Comparison of ENCODE assay signal across 9 mouse cellular contexts in genomic region chr16:20547423-20547822, GRCm38 (mm10). TPM values are rescaled to one million over a fixed set of nuclear protein-coding genes. Genes with fewer than 3 reads are reported as not detected.
A peak's percentile ranks its signal among the peaks of the same experiment; 100 is the strongest.
DNase-seq lines count a peak whose midpoint lies in the region; ATAC-seq and TF ChIP-seq lines count a peak whose summit lies in the region.
"Had no signal": no experiment of that assay in that cellular context is flagged by ENCODE, and none has a peak within 500 bp of the region (broad histone marks: within the 10 kb centered on the region; RNA-seq: fewer than 3 reads in every experiment).

No protein-coding gene starts in this region.

- peaks cover 1% of the 10 kb centered on the region; the same call in 1 of the 2 replicates for H3K79me2 ChIP-seq in heart, adult 2 months (replicated peaks; ENCODE audit: control insufficient read depth, insufficient read depth, low read length)

- ATAC-seq in heart, embryonic 16.5 days (replicated peaks; ENCODE audit: extremely low read depth, insufficient read depth, low FRiP score), result no peak
- peak; percentile 26 for ATAC-seq in intestine, embryonic 16.5 days
- no peak for ATAC-seq in midbrain, embryonic 16.5 days

- H3K9ac ChIP-seq in heart, embryonic 16.5 days (ENCODE audit: low read length), result peak overlapping the region; percentile 79
- no peak overlapping the region for H3K9ac ChIP-seq in heart, adult 2 months (ENCODE audit: low read depth, low read length)
- H3K9ac ChIP-seq in intestine, embryonic 16.5 days (ENCODE audit: low read depth, low read length), result no peak overlapping the region
- 0 out of 2 replicates have a peak overlapping the region, but pooled peaks have one; percentile 77 for H3K9ac ChIP-seq in midbrain, embryonic 16.5 days (ENCODE audit: low read depth, low read length)

- H3K4me3 ChIP-seq in heart, embryonic 16.5 days (ENCODE audit: low read length), result peak overlapping the region; percentile 84; the same call in 1 of the 2 replicates
- no peak overlapping the region; the same call in 1 of the 2 replicates for H3K4me3 ChIP-seq in heart, adult 2 months
- H3K4me3 ChIP-seq in intestine, embryonic 16.5 days (ENCODE audit: low read length), result peak overlapping the region; percentile 79
- H3K4me3 ChIP-seq in midbrain, embryonic 16.5 days (ENCODE audit: low read depth, low read length), result peak overlapping the region; percentile 80

- peaks cover 13% of the 10 kb centered on the region for H3K4me1 ChIP-seq in heart, embryonic 16.5 days (ENCODE audit: control insufficient read depth, insufficient read depth, low read length)
- peaks cover 6% of the 10 kb centered on the region for H3K4me1 ChIP-seq in heart, adult 2 months (ENCODE audit: control insufficient read depth, insufficient read depth, low read length)
- H3K4me1 ChIP-seq in intestine, embryonic 16.5 days (ENCODE audit: control insufficient read depth, insufficient read depth, low read length), result peaks cover 8% of the 10 kb centered on the region
- H3K4me1 ChIP-seq in midbrain, embryonic 16.5 days (ENCODE audit: control insufficient read depth, insufficient read depth, low read length), result peaks cover 19% of the 10 kb centered on the region

- H3K9me3 ChIP-seq in heart, embryonic 16.5 days (replicated peaks; ENCODE audit: control insufficient read depth, low read length), result no peaks in the 10 kb centered on the region
- H3K9me3 ChIP-seq in intestine, embryonic 16.5 days (ENCODE audit: control insufficient read depth, low read length), result no peaks in the 10 kb centered on the region
- H3K9me3 ChIP-seq in midbrain, embryonic 16.5 days (replicated peaks; ENCODE audit: control insufficient read depth, low read length, poor library complexity, severe bottlenecking), result no peaks in the 10 kb centered on the region

- intact Hi-C loops in heart, adult 2 months (cut with DNase I), result loop anchor here (5.0 kb wide), 1 partner anchor 170 kb away; the partner anchor contains the start of genes Clcn2 and Polr2h

- peak overlapping the region; percentile 57 for H3K27ac ChIP-seq in heart, embryonic 16.5 days (ENCODE audit: low read length)
- H3K27ac ChIP-seq in heart, adult 2 months, result no peak overlapping the region
- H3K27ac ChIP-seq in intestine, embryonic 16.5 days (ENCODE audit: low read length), result peak overlapping the region; percentile 86
- H3K27ac ChIP-seq in midbrain, embryonic 16.5 days (ENCODE audit: low read length), result no peak overlapping the region

- TF ChIP-seq EP300 in heart, adult 2 months (IDR thresholded peaks at IDR 0.05; ENCODE audit: insufficient read depth, low read depth, low read length), result no peak

- no peak for TF ChIP-seq POLR2A in heart, adult 2 months (IDR thresholded peaks at IDR 0.05; ENCODE audit: insufficient read depth, low read depth, low read length)

- peaks cover 27% of the 10 kb centered on the region for H3K36me3 ChIP-seq in heart, embryonic 16.5 days (ENCODE audit: control insufficient read depth, insufficient read depth)
- peaks cover 3% of the 10 kb centered on the region for H3K36me3 ChIP-seq in heart, adult 2 months (ENCODE audit: control insufficient read depth, insufficient read depth, low read length)
- peaks cover 24% of the 10 kb centered on the region for H3K36me3 ChIP-seq in intestine, embryonic 16.5 days (ENCODE audit: control insufficient read depth, insufficient read depth, low read length)
- H3K36me3 ChIP-seq in midbrain, embryonic 16.5 days (ENCODE audit: control insufficient read depth, insufficient read depth, low read length), result peaks cover 26% of the 10 kb centered on the region

- no peak for DNase-seq in heart, adult 2 months
- DNase-seq in ZHBTc4 (ENCODE audit: low read depth, low spot score), result peak; percentile 61
- no peak for DNase-seq in embryo, embryonic 9.5 days (ENCODE audit: extremely low spot score)
- no peak for DNase-seq in frontal cortex, postnatal 14 days (ENCODE audit: low spot score in 2 of 2)
- DNase-seq in embryo, embryonic 10.5 days (ENCODE audit: low spot score), result no peak
- DNase-seq: gastrocnemius, postnatal 25 days had no signal

- peak overlapping the region; percentile 69 for H3K4me2 ChIP-seq in heart, embryonic 16.5 days (ENCODE audit: low read depth, low read length)
- peak overlapping the region; percentile 70 for H3K4me2 ChIP-seq in intestine, embryonic 16.5 days (ENCODE audit: low read depth, low read length)
- peak overlapping the region; percentile 77 for H3K4me2 ChIP-seq in midbrain, embryonic 16.5 days (ENCODE audit: low read length)

- no peak for TF ChIP-seq CTCF in heart, adult 2 months (IDR thresholded peaks at IDR 0.05)

- 47% methylated on average over 5 of the region's 5 CpGs for WGBS in heart, embryonic 16.5 days
- 53% methylated on average over 5 of the region's 5 CpGs for WGBS in heart, adult 2 months
- WGBS in intestine, embryonic 16.5 days, result 37% methylated on average over 5 of the region's 5 CpGs
- 54% methylated on average over 5 of the region's 5 CpGs for WGBS in midbrain, embryonic 16.5 days

- no peaks in the 10 kb centered on the region for H3K27me3 ChIP-seq in heart, embryonic 16.5 days (ENCODE audit: control insufficient read depth, insufficient read depth, low read length)
- H3K27me3 ChIP-seq in heart, adult 2 months (ENCODE audit: control insufficient read depth, insufficient read depth, low read length), result no peaks in the 10 kb centered on the region
- no peaks in the 10 kb centered on the region for H3K27me3 ChIP-seq in intestine, embryonic 16.5 days (replicated peaks; ENCODE audit: control insufficient read depth, insufficient read depth, low read length)
- H3K27me3 ChIP-seq in midbrain, embryonic 16.5 days (ENCODE audit: control insufficient read depth, insufficient read depth, low read depth, low read length), result no peaks in the 10 kb centered on the region

RNA-seq across cellular contexts. Expression of gene Abcf3, which starts 1.0 kb away (rescaled TPM):
- 49.4 and 54.0 TPM in 2 replicates for polyA plus RNA-seq in heart, embryonic 16.5 days (2015; fragmentation: Nextera tagmentation; extraction: Ambion mirVana)
- total RNA-seq in heart, adult 2 months (2021), result 10 to 100 TPM; 72.9 to 74.4 TPM
- polyA plus RNA-seq in heart, adult 2 months (2012; rRNA removed), result 36.0 and 52.5 TPM in 2 replicates
- polyA plus RNA-seq in intestine, embryonic 16.5 days (2015; fragmentation: Nextera tagmentation; extraction: Ambion mirVana), result 64.8 and 67.7 TPM in 2 replicates
- polyA plus RNA-seq in midbrain, embryonic 16.5 days (2015; fragmentation: Nextera tagmentation; extraction: Ambion mirVana), result 80.9 and 95.7 TPM in 2 replicates

RNA-seq across cellular contexts. Expression of gene Ap2m1, which starts 12.1 kb away (rescaled TPM):
- polyA plus RNA-seq in heart, embryonic 16.5 days (2015; fragmentation: Nextera tagmentation; extraction: Ambion mirVana), result 444 and 463 TPM in 2 replicates
- total RNA-seq in heart, adult 2 months (2021), result 100 to 1,000 TPM; 195 to 211 TPM
- 307 and 322 TPM in 2 replicates for polyA plus RNA-seq in heart, adult 2 months (2012; rRNA removed)
- 679 and 681 TPM in 2 replicates for polyA plus RNA-seq in intestine, embryonic 16.5 days (2015; fragmentation: Nextera tagmentation; extraction: Ambion mirVana)
- polyA plus RNA-seq in midbrain, embryonic 16.5 days (2015; fragmentation: Nextera tagmentation; extraction: Ambion mirVana), result 1,379 and 1,416 TPM in 2 replicates

RNA-seq across cellular contexts. Expression of gene Dvl3, which starts 30.6 kb away (rescaled TPM):
- 18.3 and 18.9 TPM in 2 replicates for polyA plus RNA-seq in heart, embryonic 16.5 days (2015; fragmentation: Nextera tagmentation; extraction: Ambion mirVana)
- 10 to 100 TPM; 46.0 to 49.7 TPM for total RNA-seq in heart, adult 2 months (2021)
- 28.7 and 32.9 TPM in 2 replicates for polyA plus RNA-seq in heart, adult 2 months (2012; rRNA removed)
- 15.7 and 18.5 TPM in 2 replicates for polyA plus RNA-seq in intestine, embryonic 16.5 days (2015; fragmentation: Nextera tagmentation; extraction: Ambion mirVana)
- 36.2 and 38.0 TPM in 2 replicates for polyA plus RNA-seq in midbrain, embryonic 16.5 days (2015; fragmentation: Nextera tagmentation; extraction: Ambion mirVana)

RNA-seq across cellular contexts. Expression of gene Vwa5b2, which starts 41.8 kb away (rescaled TPM):
- polyA plus RNA-seq in heart, embryonic 16.5 days (2015; fragmentation: Nextera tagmentation; extraction: Ambion mirVana), result 0.28 and 0.29 TPM in 2 replicates
- total RNA-seq in heart, adult 2 months (2021), result under 1 TPM in 1 of 2 experiments, not detected in 1; 0.18 TPM
- polyA plus RNA-seq in heart, adult 2 months (2012; rRNA removed), result 0.06 TPM in 1 of 2 replicates, not detected in the other
- 5.5 and 5.6 TPM in 2 replicates for polyA plus RNA-seq in intestine, embryonic 16.5 days (2015; fragmentation: Nextera tagmentation; extraction: Ambion mirVana)
- 19.8 and 26.7 TPM in 2 replicates for polyA plus RNA-seq in midbrain, embryonic 16.5 days (2015; fragmentation: Nextera tagmentation; extraction: Ambion mirVana)
- total RNA-seq: gastrocnemius, postnatal 25 days had no signal

RNA-seq across cellular contexts. Expression of gene Eif2b5, which starts 48.8 kb away (rescaled TPM):
- polyA plus RNA-seq in heart, embryonic 16.5 days (2015; fragmentation: Nextera tagmentation; extraction: Ambion mirVana), result 80.6 and 80.9 TPM in 2 replicates
- total RNA-seq in heart, adult 2 months (2021), result 10 to 100 TPM; 49.9 to 60.1 TPM
- polyA plus RNA-seq in heart, adult 2 months (2012; rRNA removed), result 26.0 and 40.5 TPM in 2 replicates
- 90.0 and 93.7 TPM in 2 replicates for polyA plus RNA-seq in intestine, embryonic 16.5 days (2015; fragmentation: Nextera tagmentation; extraction: Ambion mirVana)
- polyA plus RNA-seq in midbrain, embryonic 16.5 days (2015; fragmentation: Nextera tagmentation; extraction: Ambion mirVana), result 95.0 and 97.1 TPM in 2 replicates

Comparison
In these comparisons a context has a peak if more than half of its experiments do, and no peak if none do; other contexts are left out.
1. H3K27ac ChIP-seq: peak in heart, embryonic 16.5 days (single experiment) and intestine, embryonic 16.5 days (single experiment); none in heart, adult 2 months (single experiment) and midbrain, embryonic 16.5 days (single experiment).
2. H3K9ac ChIP-seq: peak in heart, embryonic 16.5 days (single experiment) and midbrain, embryonic 16.5 days (single experiment); none in heart, adult 2 months (single experiment) and intestine, embryonic 16.5 days (single experiment).
3. Peak in every context shown above with its lines, with median percentiles within 50 percentile points of each other: H3K4me2 ChIP-seq.